12 mouse cellular contexts compared by ENCODE assay signal in the genomic region with DNA sequence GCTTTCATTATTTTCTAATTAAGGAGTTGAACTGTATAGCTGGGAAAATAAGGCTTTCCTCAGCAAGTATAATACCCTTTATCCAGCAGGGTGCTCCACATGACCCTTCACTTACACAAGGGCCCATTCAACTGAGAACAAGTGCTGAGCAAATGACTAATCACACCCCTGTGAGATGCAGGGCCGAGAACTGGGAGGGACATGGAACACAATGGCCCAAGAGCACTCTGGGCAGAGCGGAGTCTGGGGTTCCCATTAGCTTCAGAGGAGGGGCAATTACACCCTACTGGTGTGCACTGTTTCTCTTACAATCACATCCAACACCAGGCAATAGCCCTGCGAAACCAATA. TPM values are rescaled to one million over a fixed set of nuclear protein-coding genes. Genes with fewer than 3 reads are reported as not detected.
DNase-seq lines count a peak whose midpoint lies in the region; ATAC-seq lines count a peak whose summit lies in the region.
"Had no signal": no experiment of that assay in that cellular context is flagged by ENCODE, and none has a peak within 500 bp of the region (broad histone marks: within the 10 kb centered on the region; RNA-seq: fewer than 3 reads in every experiment).

No protein-coding gene starts in this region.

- no peaks in the 10 kb centered on the region for H3K36me3 ChIP-seq in midbrain, embryonic 16.5 days (ENCODE audit: control insufficient read depth, insufficient read depth, low read length)
- H3K36me3 ChIP-seq: heart, embryonic 12.5 days had no signal

- H3K9ac ChIP-seq in midbrain, embryonic 16.5 days (ENCODE audit: low read depth, low read length): no peak overlapping the region
- H3K9ac ChIP-seq: heart, embryonic 12.5 days had no signal

- ATAC-seq in frontal cortex, adult (ENCODE audit: low TSS enrichment): peak; percentile 78
- peak; percentile 69 for ATAC-seq in midbrain, embryonic 16.5 days

- no peak overlapping the region for H3K4me2 ChIP-seq in midbrain, embryonic 16.5 days (ENCODE audit: low read length)
- H3K4me2 ChIP-seq: heart, embryonic 12.5 days had no signal

- peaks cover 8% of the 10 kb centered on the region for H3K4me1 ChIP-seq in midbrain, embryonic 16.5 days (ENCODE audit: control insufficient read depth, insufficient read depth, low read length)
- H3K4me1 ChIP-seq: heart, embryonic 12.5 days had no signal

- H3K9me3 ChIP-seq in midbrain, embryonic 16.5 days (replicated peaks; ENCODE audit: control insufficient read depth, low read length, poor library complexity, severe bottlenecking): no peaks in the 10 kb centered on the region

- DNase-seq in frontal cortex, postnatal 25 days (ENCODE audit: low spot score in 2 of 2): no peak
- peak; percentile 49 for DNase-seq in ZHBTc4 (ENCODE audit: low read depth, low spot score)
- DNase-seq in forelimb bud, embryonic 11.5 days (ENCODE audit: low read depth, low spot score): peak; percentile 53
- DNase-seq in right cerebral cortex, postnatal 25 days: no peak
- DNase-seq in spleen, postnatal 4 days (ENCODE audit: low spot score in 2 of 2): no peak
- no peak for DNase-seq in thymus, postnatal 36 days
- DNase-seq: kidney, adult 2 months; left cerebral cortex, postnatal 4 days had no signal

- H3K4me3 ChIP-seq in midbrain, embryonic 16.5 days (ENCODE audit: low read depth, low read length): no peak overlapping the region
- H3K4me3 ChIP-seq: heart, embryonic 12.5 days; myocyte had no signal

- WGBS in midbrain, embryonic 16.5 days: 22% methylated on average over 3 of the region's 3 CpGs

- no peak overlapping the region for H3K27ac ChIP-seq in midbrain, embryonic 16.5 days (ENCODE audit: low read length)

- no peaks in the 10 kb centered on the region for H3K27me3 ChIP-seq in midbrain, embryonic 16.5 days (ENCODE audit: control insufficient read depth, insufficient read depth, low read depth, low read length)
- H3K27me3 ChIP-seq: heart, embryonic 12.5 days had no signal

RNA-seq across cellular contexts. Expression of a gene that starts 27.7 kb away (rescaled TPM):
- 0.52 and 1.7 TPM in 2 replicates for polyA plus RNA-seq in midbrain, embryonic 16.5 days (2015; fragmentation: Nextera tagmentation; extraction: Ambion mirVana)
- polyA plus RNA-seq: myocyte had no signal

Comparison
In these comparisons a context has a peak if more than half of its experiments do, and no peak if none do; other contexts are left out.
1. DNase-seq: peak in ZHBTc4 (single experiment) and forelimb bud, embryonic 11.5 days (single experiment); none in frontal cortex, postnatal 25 days (0 of 2), right cerebral cortex, postnatal 25 days (single experiment), spleen, postnatal 4 days (0 of 2) and thymus, postnatal 36 days (0 of 2).